Mouse (Mus musculus) right cerebral cortex, adult 18-20 months (tissue): ENCODE measurements around the gene Hist1h1a.
"Not testable (repeated sequence)": the region's sequence is repeated elsewhere in the genome, so short reads cannot be mapped to it uniquely, and the experiment has no call there.

Experiments used
- DNase-seq: peaks from one replicate; pipeline ENCODE4 v3.0.0; 2022; ENCODE audit warnings: mixed read lengths

The Hist1h1a gene

DNA sequence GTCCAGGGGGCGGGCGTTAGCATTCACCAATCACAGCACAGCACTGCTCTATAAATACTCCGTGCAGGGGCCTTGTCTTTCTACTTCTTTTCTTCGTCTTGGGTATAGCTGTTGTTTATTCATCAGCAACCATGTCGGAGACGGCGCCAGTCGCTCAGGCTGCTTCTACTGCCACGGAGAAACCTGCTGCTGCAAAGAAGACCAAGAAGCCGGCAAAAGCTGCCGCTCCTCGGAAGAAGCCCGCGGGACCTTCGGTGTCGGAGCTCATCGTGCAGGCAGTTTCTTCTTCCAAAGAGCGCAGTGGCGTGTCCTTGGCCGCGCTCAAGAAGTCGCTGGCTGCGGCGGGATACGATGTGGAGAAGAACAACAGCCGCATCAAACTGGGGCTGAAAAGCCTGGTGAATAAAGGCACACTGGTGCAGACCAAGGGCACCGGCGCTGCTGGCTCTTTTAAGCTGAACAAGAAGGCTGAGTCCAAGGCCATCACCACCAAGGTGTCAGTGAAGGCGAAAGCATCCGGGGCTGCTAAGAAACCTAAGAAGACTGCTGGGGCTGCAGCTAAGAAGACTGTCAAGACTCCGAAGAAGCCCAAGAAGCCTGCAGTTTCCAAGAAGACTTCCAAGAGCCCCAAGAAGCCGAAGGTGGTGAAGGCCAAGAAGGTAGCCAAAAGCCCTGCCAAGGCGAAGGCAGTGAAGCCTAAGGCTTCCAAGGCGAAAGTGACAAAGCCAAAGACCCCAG, at the start of gene Hist1h1a:
Hist1h1a (plus strand) TSS at position 81 of the 738 bp plus-strand sequence.
- DNase-seq: peak; percentile 83

DNA sequence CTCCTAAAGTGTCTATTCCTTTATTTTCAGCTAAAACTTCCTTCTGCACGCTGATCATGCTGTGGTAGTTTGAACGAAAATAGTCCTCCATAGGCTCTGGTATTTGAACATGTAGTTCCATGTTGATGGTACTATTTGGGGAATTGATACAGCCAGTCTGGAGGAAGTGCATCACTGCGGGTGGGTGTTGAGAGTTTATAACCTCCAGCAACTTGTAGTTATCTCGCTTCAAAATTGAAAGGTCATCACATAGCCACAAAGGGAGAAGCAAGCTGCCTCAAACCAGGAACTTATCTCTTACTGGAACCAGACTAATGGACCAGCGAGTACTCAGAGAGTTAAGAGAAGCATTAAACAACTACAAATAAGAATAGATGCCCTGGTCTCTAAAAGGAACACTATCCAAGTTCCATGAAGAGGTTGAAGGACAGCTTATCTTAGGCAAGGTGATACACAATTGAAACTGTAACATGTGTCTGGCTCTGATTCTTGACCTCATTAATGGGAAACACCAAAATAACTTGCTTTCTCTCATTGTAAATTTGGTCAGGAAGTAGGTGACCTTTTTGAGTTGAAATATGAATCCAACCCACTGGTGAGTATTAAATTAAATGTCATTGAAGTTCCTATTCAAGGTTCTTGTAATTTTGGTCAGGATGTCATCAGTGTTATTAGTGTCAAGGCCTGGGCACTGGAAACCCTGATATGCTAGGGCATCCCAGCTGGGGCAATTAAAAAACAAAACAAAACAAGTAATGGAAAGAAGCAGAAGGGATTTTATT, 47.0 kb upstream of the Hist1h1a start:
- DNase-seq: no peak

DNA sequence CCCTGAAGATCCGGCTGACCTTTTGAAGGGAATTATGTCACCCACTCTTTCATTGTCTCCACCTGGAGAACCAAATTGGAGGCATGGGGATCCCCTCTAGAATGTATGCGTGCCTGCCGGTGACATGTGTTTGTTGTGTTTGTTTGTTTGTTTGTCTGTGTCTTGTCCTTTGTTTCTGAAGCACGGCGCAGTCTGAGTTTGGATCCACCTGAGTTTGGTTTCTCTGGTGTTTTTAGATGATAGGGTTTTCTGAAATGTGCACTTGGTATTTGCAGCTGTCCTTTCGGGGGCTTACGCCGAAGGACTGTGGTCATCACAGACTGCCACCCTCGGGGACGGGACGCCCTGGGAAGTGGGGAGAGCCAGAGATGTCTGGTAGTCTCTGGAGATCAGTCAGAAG, 46.3 kb upstream of the Hist1h1a start:
- DNase-seq: no peak

DNA sequence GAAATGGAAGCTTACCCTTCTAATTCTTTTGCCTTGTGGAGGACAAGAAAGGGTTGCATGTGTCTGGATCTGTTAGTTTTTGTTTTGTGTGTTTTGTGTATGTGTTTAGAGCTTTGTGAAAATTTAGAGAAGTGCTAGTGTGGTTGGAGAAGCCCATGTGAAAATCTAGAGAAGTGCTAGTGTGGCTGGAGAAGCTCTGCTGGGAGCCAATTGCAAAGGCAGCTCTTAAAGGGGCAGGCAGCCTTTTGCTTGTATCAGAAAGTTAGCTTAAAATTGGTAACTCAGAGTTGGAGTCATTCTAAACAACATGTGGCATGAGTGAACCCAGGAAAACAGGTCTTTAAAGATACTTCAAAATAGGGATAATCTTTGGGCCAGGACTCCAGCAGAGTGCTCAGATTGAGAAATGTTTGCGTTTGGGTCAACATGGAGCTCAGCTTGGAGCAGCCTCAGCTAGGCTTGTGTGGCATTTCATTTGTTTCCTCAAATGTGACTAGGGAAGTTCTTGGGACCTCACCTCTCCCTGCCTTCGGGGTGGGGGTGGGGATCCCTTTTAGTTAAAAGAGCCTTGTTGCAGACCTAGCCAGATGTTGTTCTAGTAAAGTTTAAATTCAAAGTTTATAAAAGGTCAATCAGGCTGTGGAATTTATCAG, 45.7 kb upstream of the Hist1h1a start:
- not testable (repeated sequence) for DNase-seq

DNA sequence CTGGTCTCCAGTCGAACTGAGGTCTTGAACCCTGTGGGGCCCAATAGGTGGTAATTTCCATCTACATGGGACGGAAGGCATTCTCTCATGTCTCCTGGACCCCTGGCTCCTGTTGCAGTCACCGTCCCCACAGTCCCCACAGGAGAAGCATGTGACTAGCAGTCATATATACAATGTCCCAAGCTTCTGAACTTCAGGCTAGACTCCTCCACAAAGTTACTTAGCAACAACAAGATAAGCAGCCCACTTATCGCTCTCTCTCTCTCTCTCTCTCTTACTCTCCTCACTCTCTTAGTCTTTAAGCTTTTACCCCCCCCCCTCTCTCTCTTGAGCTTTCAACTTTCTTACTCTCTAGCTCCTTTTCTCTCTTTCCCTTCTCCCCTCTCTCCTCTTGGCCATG, 39.2 kb upstream of the Hist1h1a start:
- no peak for DNase-seq

DNA sequence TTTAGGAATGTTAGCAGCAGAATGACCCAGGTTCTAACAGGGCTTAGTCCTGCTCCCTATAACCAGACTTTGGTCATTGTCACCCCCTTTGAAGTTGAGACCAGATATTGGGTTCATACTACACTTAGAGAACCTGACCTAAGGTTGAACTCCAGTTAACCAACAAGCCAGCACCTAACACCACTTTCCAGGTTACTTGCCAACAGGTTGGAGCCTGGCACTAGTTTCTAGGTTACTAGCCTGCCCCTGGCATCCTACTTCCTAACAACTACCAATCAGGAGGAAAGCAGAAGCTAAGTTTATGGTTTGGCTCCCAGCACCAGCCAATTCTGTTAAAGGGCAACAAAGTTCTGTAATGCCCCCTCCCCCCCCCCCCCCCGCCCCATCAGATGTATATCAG, 38.3 kb upstream of the Hist1h1a start:
- no peak for DNase-seq

DNA sequence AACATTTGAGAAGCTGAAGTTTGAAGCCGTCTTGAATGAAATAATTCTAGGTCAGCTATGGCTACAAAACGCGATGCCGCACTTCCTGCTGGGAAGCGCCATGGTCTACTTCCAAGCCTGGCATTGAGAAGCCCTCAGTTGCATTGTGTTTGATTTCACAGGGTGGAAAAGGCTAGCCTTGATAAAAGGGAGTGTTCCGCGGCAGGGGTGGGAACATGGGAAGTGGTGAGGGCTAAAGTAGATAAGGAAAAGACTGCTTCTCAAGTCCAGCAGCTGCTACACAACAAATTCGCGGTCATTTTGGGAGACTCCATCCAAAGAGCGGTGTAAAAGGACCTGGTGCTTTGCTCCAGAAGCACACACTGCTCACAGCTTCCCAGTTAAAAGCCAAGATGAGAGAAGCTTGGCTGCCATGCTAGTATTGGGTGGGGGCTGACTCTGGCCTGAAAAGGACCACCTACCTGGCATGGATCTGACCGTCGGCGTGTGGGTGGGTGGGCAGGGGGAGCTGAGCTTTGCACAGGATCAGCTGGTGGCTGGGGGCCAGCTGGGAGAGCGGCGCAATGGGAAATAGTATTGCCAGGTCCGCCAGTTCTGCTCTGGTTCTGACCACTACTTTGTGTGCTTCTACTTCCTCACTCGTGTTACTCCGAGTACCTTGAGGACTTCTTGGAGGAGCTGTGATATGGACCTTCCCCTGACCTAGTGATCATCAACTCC, 34.8 kb upstream of the Hist1h1a start:
- no peak for DNase-seq

DNA sequence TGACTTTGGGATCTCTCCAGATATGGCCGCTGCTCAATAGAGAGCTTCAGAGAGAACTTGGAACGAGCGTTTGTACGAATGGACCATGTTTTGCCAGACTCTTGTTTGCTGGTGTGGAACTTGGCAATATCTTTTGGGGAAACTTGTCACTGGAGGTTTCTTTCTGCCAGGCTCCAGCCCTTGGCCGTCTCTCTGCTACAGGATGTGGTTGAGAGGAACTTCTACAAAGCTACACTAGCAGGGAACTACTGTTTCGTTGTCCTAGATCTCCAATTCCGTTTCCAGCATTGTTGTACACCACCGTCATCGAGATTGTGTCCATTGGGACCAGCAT, 34.3 kb upstream of the Hist1h1a start:
- DNase-seq: no peak

DNA sequence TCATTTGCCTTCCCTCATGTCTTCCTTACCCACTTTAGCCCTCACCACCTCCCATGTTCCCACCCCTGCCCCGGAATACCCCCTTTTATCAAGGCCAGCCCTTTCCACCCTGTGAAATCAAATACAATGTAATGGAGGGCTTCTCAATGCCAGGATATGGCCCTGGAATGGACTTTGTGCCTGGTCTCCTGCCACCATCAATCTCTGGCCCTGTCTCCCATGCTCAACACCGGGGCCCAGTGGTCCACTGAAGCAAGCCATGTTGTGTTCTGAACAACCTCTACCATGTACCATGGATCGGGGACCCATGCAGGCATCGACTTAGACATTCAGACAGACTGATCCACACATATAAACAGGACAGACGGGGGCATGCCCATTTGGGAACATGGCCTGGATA, 33.8 kb upstream of the Hist1h1a start:
- DNase-seq: no peak

DNA sequence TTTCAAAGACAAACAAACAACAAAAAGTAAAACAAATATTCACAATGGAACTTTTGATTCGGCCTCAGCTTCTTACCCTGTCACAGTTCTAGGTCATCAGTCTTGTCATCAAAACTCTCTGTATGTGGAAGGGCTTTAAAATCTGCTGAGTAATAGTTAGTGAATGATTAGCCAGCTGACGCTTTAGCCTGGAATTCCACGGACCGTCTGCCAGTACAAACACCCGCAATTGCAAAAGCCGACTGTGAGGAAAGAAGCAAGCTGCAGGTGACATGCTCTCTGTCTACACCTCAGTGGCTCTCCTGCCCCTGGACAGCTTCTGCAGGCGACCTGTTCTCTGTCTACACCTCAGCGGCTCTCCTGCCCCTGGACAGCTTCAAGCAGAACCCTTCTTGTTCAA, 33.0 kb upstream of the Hist1h1a start:
- DNase-seq: no peak

DNA sequence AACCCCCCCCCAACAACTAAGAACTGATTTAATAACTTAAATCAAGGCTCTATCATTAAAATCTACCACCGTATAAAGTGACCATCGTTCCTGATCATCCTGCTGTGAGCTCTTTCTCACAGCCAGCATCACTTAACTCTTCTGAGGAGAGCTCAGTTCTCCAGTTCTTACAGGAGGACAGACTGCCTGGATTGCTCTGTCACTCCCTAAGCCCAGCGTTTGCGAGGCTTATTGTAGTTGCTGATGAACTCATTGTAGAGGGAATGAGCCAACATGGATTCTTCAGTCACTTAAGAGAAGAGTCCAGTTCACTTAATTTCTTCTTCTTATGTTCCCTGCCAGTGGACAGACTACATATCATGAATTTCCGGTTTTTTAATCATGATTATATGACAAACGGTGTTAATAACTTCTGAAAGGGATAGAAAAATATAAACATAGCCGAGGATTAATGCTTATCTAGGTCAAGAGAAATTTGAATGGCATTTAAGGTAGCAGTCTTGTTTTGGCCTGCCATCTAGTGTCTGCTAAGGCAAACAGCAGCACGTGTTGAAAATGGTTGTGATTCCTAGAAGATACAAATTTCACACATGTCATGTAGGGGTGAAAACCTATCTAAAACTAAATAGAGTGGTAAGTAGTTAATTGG, 31.2 kb upstream of the Hist1h1a start:
- peak; percentile 33 for DNase-seq

DNA sequence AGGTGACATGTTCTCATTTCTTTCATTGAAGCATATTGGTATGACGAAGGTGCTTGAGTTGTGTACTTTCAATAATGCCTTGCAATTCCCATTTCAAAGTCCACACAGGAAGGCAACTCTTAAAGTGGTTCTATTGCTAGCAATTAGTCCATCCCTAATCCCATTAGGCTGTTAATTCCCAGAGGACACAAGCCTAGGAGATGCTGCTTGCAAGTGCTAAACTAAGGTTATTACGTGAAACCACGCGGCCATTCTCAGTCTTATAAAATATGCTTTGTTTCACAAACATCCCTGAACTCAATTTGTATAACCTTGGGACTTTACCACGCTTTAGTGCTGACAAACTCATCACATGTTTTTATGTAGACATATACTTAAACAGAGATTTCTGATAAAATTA, 26.4 kb upstream of the Hist1h1a start:
- DNase-seq: no peak

DNA sequence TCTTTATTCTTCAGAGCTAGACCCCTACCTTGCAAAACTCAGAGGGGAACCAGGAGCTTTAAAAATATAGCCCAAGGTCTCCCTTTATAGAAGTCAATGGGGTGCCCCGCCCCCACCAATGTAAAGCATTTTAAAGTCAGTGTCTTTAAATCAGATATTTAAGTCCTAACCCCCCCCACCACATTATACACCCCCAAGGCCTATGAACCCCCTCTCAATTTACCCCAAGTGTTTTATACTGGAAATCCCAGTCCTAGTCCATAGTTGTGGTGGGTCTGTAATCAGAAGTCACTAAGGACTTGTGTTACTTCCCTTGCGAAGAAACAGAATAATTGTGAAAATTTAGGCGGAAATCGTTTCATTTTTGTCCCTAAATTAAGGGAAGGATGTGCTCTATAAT, 25.4 kb upstream of the Hist1h1a start:
- DNase-seq: no peak

DNA sequence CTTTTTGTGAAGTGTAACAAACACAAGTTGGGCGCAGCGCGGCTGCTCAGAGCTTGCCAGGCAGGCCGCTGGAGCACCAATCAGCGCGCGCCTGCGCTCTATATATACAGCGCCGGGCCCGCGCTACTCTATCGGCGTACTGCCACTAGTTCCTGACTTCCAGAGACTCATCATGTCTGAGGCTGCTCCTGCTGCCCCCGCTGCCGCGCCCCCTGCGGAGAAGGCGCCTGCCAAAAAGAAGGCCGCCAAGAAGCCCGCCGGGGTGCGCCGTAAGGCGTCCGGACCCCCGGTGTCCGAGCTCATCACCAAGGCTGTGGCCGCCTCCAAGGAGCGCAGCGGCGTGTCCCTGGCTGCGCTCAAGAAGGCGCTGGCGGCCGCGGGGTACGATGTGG, 24.8 kb upstream of the Hist1h1a start, which contains the start of gene Hist1h1c:
Hist1h1c (plus strand) TSS at position 132 of the 392 bp plus-strand sequence.
- peak; percentile 91 for DNase-seq

DNA sequence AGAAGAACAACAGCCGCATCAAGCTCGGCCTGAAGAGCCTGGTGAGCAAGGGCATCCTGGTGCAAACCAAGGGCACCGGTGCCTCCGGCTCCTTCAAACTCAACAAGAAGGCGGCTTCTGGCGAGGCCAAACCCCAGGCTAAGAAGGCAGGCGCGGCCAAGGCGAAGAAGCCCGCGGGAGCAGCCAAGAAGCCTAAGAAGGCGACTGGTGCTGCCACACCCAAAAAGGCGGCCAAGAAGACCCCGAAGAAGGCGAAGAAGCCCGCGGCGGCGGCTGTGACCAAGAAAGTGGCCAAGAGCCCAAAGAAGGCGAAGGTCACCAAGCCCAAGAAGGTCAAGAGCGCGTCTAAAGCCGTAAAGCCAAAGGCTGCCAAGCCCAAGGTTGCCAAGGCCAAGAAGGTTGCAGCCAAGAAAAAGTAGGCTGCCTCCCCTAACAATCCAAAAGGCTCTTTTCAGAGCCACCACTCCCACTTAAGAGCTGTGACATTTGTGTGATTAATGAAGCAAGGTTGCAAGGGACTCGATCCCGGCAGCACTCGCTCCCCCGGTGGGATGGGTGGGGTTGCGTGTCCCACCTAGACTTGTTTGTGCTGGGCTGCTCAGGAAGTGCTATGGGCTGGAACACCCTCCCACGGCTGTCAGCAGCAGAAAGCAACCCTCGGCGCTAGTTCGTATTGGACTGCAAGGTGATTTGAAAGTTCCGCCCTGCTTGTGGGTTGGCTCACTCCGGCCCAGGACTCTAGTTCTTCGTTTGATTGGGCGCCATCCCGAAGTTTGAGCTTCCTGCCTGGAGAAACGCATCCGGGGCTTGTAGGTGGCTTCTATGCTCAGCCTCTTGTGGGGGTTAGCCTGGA, 24.2 kb upstream of the Hist1h1a start:
- DNase-seq: peak; percentile 97

DNA sequence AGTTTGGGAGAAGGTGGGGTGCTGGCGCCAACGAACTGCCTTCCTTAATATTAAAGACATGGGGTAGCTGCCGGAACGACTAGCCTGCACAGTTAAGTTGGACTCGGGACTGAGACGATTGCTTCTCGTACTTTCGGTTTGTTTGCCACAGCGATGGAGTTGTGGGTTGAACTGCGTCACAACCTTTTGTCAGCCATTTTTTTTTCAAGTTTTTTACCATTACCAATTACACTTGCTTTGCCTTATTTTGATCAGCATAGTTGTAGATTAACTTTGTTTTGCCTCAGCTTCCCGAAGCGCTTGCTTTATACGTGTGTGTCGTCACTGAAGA, 23.6 kb upstream of the Hist1h1a start:
- DNase-seq: no peak

DNA sequence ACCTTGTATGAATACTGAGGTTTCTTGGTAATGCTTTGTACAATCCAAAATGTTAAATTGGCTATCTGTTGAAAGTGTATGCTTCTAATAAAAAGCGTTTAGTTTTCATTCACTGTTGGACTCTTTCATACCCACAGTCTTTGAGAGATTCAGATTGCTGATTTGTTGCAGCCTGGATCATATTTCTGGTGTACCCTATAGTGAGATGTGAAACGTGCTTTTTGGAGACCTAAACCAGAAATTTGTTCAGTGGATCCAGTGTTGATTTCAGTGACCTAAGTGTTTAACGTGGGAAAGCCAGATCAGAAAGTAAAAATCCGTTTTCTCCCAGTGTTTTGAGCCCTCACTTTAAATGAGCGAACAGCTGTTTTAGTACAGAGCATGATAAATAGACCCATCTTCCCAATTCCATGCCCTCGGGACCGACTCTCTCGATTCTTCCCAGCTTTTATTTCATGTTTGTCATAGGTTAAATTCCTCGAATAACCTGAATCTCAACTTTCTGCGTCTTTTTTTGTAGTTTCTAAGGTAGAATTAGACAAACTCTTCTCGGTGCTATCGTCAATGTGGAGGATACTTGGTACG, 23.1 kb upstream of the Hist1h1a start:
- no peak for DNase-seq

DNA sequence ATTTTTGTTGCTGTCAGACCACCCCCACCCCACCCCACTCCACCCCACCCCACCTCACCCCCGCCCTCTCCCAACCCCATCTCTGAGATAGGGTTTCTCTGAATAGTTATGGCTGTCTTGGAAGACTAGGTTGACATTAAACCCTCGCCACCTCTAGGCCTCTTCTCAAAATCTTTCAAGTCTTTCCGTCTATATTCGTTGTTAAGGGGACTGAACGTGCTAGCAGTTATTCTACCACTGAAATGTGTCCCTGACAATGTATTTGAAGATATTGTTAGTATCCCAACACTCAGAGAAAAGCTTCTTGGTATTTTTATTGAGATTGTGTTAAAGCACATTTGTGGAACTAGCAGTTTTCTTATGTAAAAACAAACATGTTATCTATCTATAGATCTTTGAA, 22.6 kb upstream of the Hist1h1a start:
- no peak for DNase-seq

DNA sequence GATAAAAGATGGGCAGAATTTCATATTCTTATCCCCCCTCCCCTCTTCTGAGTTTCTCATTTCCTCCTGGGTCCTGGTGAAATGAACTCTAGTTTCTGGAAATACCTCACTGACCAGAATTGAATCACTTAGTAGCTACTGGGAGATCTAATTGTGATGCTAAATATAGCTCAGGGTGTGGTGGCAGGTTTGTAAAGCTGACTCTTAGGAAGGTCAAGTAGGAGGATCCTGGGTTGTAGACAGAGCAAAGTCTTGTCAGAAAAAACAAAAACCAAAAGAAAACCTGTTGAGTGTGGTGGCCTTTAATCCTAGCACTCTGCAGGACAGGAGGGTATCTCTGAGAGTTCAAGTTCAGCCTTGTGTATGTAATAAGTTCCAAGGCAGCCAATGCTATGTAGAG, 21.5 kb upstream of the Hist1h1a start:
- DNase-seq: no peak

DNA sequence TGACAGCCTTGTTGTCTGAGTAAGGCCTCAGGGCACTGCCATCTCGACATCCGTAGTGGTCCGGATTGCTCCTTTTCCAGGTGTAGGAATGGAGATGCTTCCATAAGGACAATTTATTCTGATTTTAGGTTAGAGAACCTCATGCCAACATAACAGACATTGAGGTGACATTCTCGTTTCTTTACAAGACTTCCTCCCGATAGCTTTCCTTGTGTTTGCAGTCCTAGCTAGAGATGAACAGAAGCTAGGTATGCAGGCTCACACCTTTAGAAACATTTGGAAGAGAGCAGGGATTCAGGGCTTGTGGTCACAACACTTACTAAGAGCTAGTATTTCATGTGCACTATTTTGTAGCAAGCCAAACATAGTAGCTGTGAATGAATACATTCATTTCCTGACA, 20.3 kb upstream of the Hist1h1a start:
- no peak for DNase-seq

DNA sequence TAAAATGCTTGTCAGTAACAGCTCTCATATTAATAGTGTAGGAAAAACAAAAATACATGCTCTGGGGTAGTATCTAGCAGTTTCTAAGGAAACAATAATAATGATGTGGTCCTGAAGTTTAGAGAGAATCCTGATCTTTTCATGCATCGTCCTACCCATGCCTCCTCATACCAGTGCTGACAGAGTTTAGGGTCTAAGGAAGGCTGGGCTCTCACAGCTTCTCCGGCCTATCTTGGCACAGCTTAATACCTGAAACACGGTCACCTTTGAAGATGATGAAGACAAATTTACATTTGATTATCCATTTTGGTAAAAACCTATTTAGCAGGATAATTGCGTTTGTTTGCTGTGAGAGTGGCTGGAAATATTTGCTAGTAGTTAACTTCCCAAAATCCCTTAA, 19.5 kb upstream of the Hist1h1a start:
- no peak for DNase-seq
